Mouse (Mus musculus) gastrocnemius, adult 18-20 months (tissue): ENCODE data around the gene Zfp780b. TPM values are rescaled to one million over a fixed set of nuclear protein-coding genes. Genes with fewer than 3 reads are reported as not detected.
A peak's percentile ranks its signal among the peaks of the same experiment; 100 is the strongest.
"Not testable (repeated sequence)": the region's sequence is repeated elsewhere in the genome, so short reads cannot be mapped to it uniquely, and the experiment has no call there.

Experiments
- DNase-seq: peaks from one replicate; pipeline ENCODE4 v3.0.0; 2021; ENCODE audit warnings: low spot score
- long read RNA-seq, 2 experiments: library from polyadenylated mRNA; stranded (forward); transcript quantifications; one replicate each; pipeline ENCODE4 v2.0.0; 2021
- total RNA-seq, 2 experiments: library from RNA; stranded (reverse); gene quantifications; 2 replicates each; pipeline ENCODE4 v1.2.3; 2021

The Zfp780b gene
- 1 to 10 TPM; 7.3 to 8.8 TPM for total RNA-seq
- long read RNA-seq, experiment 1, partial matches to known transcripts, result 0 of 4 reads
- long read RNA-seq, experiment 1, other reads (novel, unspliced or antisense), result 3 of 4 reads
- long read RNA-seq, experiment 2, partial matches to known transcripts, result 1 of 3 reads
- long read RNA-seq, experiment 2, other reads (novel, unspliced or antisense), result 1 of 3 reads

DNA sequence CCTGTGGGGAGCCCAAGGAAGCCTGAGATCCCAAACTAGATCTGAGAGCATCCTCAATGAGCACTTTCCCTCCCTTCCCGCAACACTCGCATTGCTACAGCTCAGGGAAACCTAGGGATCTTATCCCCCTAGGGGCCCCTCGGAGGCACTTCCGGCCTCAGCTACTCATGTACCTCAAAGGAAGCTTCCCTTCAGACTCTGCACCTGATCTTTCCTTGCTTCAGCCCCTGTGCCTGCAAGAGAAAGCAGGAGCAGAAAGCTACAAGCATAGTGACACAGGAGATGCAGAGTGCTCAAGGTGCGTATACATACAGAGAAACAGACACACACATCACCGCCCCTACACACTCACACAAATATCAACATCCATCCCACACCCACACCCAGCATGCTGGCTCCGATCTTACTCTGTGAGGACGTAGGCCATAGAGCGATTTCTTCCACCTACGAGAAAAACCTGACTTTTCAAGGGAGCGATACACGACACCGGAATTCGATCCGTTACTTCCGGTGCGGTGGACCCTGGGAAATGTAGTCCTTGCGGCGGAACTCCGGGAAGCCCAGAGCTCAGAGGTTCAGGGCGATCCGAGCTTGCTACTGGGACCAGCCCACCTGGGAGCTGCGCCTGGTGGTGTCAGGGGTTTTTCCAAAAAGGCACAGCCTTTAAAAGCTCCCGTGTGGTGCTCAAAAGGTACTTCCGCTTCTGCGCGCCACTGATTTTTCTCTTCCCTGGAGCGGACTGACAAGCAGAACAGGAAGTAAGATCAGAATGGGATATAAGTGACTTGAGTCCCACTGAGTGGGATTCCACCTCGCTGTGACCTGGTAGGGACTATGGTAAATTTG, at the start of gene Zfp780b:
TSS of gene Zfp780b (minus strand) at position 489 of the 846 bp plus-strand sequence.
- DNase-seq, result peak; percentile 77

DNA sequence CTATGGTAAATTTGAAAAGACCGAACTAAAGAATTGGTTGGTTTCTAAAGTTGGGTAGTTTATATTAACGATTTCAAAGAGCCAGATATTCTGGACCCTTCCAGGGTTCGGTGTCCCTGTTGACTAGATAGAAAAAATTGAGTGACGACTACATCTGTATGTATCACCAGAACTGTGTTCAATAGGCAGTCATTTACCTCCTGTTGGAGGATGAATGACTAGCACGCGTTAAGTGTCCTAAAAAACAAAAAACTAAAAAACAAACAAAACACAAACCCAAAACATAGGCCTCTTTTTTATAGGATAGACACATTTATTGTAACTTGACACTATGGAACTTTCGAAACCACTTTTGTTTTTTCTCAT, 35.5 kb upstream of the Zfp780b start:
- no peak for DNase-seq

DNA sequence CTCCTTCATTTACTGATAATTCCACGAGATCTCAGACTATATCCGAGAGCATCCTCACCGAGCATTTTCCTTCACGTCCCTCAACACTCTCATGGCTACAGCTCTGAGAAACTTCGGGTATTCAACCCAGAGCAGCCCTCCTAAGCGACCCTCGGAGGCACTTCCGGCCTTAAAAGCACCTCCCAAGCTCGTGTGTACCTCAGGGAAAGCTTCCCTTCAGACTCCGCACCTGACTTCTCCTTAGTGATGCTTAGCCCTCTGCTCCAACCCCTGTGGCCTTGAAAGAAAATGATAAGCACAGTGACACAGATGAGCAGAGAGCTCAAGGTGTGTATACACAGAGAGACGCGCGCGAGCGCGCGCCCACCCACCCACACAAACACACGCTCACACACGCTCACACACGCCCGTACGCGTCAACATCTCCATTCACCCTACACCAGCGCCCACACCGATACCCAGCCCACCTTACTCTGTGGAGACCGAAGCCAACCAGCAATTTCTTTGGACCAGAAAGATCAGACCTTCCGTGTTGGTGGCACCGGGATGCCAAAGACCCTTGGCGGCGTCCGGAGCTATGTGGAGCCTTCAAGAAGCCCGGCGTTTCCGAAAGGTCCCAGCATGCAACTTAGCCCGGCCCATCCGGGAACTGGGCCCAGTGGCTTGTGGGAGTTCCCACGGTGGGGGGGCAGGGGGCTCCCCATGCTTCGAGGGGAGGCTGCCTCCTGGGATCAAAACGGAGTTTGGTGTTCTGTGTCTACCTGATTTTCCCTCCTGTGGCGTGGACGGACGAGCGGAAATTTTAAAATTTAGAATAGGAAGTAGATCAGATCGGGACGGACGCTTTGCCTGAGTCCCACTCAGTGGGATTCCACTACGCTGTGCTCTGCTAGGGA, 34.8 kb upstream of the Zfp780b start, which contains the start of gene Zfp850:
TSS of gene Zfp850 (minus strand) at position 567 of the 896 bp plus-strand sequence.
- DNase-seq, result peak; percentile 52

DNA sequence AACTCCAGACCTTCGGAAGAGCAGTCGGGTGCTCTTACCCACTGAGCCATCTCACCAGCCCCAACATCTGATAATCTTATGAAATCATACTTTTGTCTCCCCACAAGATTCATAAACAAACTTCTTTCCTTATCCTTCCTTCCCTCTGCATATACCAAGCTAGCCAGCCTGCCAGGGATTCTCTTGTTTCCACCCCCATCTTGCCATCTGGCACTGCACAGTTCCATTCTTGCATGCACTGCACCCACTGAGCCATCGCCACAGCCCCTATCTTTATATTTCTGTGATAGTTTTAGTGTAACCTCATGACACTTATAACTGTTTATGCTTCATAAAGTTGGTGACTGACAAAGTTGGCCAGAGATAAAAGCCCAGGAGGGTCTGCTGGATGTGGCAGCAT, 31.3 kb upstream of the Zfp780b start:
- no peak for DNase-seq

DNA sequence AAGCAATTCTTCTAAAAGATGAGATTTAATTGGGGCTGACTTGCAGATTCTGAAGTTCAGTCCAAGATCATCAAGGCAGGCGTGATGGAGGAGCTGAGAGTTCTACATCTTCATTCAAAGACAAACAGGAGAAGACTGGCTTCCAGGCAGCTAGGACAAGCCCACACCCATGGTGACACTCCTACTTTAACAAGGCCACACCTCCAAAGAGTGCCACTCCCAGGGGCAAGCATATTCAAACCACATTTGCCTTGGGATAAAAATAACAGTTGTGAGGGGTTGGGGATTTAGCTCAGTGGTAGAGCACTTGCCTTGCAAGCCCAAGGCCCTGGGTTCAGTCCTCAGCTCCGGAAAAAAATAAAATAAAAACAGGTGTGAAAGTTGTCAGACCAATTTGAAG, 3.2 kb upstream of the Zfp780b start:
- DNase-seq, result no peak

DNA sequence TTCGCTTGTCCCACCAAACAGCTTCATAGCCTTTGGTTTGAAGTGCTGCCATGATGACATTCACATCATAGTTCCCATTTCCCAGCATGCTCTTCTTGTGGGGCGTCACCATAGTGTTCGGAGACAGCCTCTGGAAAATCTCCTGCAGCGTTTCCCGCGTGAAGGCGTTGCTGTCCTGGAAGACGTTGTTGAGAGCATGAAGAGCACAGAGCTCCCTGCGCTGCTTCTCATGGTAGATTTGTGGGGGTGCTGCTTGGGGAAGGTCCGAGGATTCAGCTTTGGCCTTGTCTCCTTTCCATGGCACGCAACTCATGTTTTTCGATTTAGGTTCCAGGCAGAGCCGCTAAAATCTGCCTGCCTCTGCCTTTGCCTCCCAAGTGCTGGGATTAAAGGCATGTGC, 29.5 kb downstream of the Zfp780b start:
- DNase-seq, result not testable (repeated sequence)

DNA sequence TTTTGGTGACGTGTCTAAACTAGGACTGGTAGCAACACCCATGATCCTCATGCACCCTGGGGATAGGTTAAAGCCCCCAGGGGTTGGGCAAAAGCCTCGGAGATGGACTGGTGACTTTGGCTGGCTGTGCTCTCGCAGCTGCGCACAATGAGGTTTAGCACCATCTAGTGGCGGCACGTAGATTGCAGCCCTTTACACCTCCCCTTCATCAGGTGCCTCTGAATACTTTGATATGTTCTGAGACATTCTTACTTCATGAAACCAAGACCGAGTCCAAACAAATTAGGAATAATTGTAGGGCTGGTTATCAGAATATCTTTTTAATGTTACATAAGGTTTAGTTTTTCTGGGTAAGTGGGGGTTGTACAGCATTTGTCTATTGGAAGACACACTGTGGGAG, 37.1 kb downstream of the Zfp780b start:
- peak; percentile 9 for DNase-seq

DNA sequence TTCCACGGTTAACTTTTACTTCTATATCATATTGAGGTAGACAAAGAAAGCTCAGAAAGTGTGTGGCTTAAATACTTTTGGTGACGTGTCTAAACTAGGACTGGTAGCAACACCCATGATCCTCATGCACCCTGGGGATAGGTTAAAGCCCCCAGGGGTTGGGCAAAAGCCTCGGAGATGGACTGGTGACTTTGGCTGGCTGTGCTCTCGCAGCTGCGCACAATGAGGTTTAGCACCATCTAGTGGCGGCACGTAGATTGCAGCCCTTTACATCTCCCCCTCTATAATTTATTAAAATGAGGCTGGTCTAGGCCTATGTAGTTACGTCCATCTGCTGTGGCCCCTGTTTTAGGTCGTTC, 45.2 kb downstream of the Zfp780b start:
- not testable (repeated sequence) for DNase-seq

DNA sequence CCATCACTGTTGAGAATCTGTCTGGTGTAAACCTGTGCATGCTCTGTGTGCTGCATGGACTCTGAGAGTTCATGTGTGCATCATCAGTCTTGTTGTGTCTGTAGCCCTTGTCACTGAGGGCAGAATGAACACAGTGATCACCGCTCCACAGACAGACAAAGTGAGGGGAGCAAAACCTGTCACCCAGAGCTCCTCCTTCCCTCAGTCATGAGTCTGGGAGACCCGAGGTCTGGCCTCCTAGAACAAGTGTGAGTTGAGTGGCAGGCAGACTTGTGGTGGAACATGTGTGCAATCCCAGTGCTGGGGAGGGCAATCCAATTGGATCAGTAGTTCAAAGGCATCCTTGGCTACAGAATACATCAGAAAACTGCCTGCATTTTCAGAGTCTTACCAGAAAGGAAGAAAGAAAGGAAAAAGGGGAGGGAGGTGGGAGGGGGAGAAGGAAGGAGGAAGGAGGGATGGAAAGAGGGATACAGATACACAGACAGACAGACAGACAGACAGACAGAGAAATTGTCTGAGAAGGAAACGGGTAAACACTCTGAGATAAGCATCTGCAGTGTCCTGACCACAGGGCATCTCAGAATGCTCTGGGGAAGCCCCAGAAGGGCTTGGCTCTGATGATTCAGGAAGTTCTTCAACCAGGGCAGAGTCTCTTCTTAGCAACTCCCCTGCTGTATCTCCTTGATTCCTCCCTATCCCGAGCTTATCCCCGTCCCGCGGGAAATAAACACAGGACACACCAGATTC, 45.7 kb downstream of the Zfp780b start:
- no peak for DNase-seq

DNA sequence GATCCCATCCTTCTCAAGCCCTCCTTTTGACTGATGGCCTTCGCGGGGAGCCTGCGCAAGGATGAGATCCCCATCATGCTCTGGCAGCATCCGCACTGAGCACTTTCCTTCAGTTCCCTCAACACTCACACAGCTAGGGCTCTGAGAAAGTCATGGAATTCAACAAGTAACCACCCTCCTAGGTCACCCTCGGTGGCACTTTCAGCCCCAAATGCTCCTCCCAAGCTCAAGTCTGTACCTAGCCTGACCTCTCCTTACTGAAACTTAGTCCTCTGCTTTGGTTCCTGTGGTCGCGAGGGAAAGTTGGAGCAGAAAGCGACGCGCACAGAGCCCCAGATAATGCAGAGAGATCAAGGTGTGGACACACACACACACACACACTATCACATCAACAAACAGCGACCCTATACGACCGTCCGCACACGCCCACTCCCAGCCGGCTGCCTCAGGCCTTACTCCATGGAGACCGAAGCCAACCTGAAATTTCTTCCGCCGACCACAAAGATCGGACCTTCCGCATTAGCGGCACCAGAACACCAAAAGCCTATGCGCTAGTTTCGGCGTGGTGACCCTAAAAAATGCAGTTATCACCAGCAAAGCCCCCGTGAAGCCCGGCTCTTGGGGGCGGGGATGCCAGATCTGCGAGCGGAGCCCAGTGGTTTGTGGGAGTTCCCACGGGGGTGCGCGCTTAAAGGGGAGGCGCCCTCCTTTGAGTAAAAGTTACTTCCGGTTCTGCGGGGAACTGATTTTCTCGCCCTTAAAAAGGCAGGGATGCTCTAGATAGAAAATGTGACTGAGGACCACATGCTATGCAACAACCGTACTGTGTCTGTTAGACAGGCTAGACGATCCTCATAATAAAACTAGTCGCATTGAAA, 49.9 kb downstream of the Zfp780b start, which contains the start of gene Zfp974:
TSS of gene Zfp974 (minus strand) at position 643 of the 878 bp plus-strand sequence.
- DNase-seq, result peak; percentile 57

DNA sequence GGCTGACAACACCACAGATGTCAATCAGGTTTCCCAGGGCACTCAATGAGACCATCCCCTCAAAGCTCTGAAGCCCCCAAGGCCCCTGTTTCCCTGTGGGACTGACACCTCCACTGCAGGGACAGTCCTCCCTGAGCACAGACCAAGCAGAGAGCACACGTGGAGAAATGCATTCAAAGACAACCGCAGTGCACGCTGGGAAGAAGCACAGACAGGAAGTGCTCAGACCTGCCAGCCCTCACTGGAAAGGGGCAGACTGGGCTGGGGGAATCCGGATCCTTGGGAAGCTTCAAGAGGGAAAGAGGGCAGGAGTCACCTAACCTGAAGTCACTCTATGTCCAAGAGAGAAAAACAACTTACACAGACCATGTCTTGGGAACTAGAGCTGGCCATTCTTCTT, 51.9 kb downstream of the Zfp780b start:
- DNase-seq, result not testable (repeated sequence)

DNA sequence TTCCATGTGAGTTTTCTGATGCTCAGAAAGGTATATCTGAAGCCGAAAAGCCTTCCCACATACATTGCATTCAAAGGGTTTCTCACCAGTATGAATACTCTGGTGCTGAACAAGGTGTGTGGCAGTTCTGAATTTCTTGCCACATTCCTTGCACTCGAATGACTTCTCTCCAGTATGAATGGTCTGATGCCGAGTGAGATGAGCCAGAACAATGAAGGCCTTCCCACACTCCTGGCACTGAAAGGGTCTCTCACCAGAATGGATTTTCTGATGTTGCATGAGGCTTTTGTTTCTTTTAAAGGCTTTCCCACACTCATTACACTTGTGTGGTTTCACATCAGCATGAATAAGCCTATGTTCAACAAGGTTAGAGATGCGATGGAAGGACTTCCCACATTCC, 68.0 kb downstream of the Zfp780b start:
- DNase-seq, result not testable (repeated sequence)

Other genes starting within 250 kb of the Zfp780b start
- gene Zfp60, start 247.8 kb downstream of the Zfp780b start, total RNA-seq, result 1 to 10 TPM; 5.1 to 6.9 TPM
- gene Zfp626, start 172.0 kb downstream of the Zfp780b start, total RNA-seq, result 1 to 10 TPM; 3.3 to 4.1 TPM
- 1 to 10 TPM; 2.2 to 2.9 TPM for gene Zfp59, start 140.6 kb downstream of the Zfp780b start, total RNA-seq
- 1 to 10 TPM; 1.4 to 2.2 TPM for gene Zfp607a, start 121.6 kb downstream of the Zfp780b start, total RNA-seq
- gene Zfp974, start 49.7 kb downstream of the Zfp780b start, total RNA-seq, result 1 to 10 TPM; 2.8 to 5.0 TPM
- gene Zfp850, start 34.9 kb upstream of the Zfp780b start, total RNA-seq, result under 1 TPM; 0.24 to 0.34 TPM
- 10 to 100 TPM; 97.3 to 98.6 TPM for gene Psmc4, start 70.9 kb upstream of the Zfp780b start, total RNA-seq
- under 1 TPM in 1 of 2 experiments, not detected in 1; 0.73 TPM for gene Fcgbp, start 92.1 kb upstream of the Zfp780b start, total RNA-seq
- gene 9530053A07Rik, start 150.3 kb upstream of the Zfp780b start, total RNA-seq, result not detected
- gene Fbl, start 190.5 kb upstream of the Zfp780b start, total RNA-seq, result 10 to 100 TPM; 21.8 to 23.0 TPM
- 10 to 100 TPM; 48.1 to 84.1 TPM for gene Dyrk1b, start 200.3 kb upstream of the Zfp780b start, total RNA-seq